Mouse (Mus musculus): ENCODE results near the gene Vmn1r57. TPM values are rescaled to one million over a fixed set of nuclear protein-coding genes. Genes with fewer than 3 reads are reported as not detected.
"Not testable (repeated sequence)": the region's sequence is repeated elsewhere in the genome, so short reads cannot be mapped to it uniquely, and the experiment has no call there.

Vmn1r57 gene
- polyA plus RNA-seq (2014; fragmentation: Nextera tagmentation; extraction: Ambion mirVana): not detected in 2 replicates

GRCm38 (mm10) chr7:5218193-5218592 is at the start of gene Vmn1r57:
Vmn1r57 (plus strand) TSS chr7:5218493.
- H3K4me3 ChIP-seq (replicated peaks; ENCODE audit: low read depth, low read length); H3K9ac ChIP-seq (replicated peaks; ENCODE audit: low read length); H3K4me1 ChIP-seq (ENCODE audit: control insufficient read depth, insufficient read depth, low read length); H3K9me3 ChIP-seq (ENCODE audit: control insufficient read depth, low read length); ATAC-seq (ENCODE audit: low FRiP score, low TSS enrichment); H3K36me3 ChIP-seq (ENCODE audit: control insufficient read depth, insufficient read depth, low read length); H3K27ac ChIP-seq (replicated peaks; ENCODE audit: low read depth, low read length); H3K4me2 ChIP-seq (ENCODE audit: low read length); DNase-seq; H3K27me3 ChIP-seq (ENCODE audit: control insufficient read depth, insufficient read depth, low read length): not testable (repeated sequence)
- WGBS: 63% methylated on average over 1 of the region's 1 CpGs

GRCm38 (mm10) chr7:5196647-5197046 is 21.6 kb upstream of the Vmn1r57 start, which contains the start of gene Vmn1r56:
Vmn1r56 (minus strand) TSS chr7:5196747.
- not testable (repeated sequence) for H3K9me3 ChIP-seq (ENCODE audit: control insufficient read depth, low read length); ATAC-seq (ENCODE audit: low FRiP score, low TSS enrichment); H3K4me3 ChIP-seq (replicated peaks; ENCODE audit: low read depth, low read length); H3K27ac ChIP-seq (replicated peaks; ENCODE audit: low read depth, low read length); H3K4me1 ChIP-seq (ENCODE audit: control insufficient read depth, insufficient read depth, low read length); DNase-seq; H3K36me3 ChIP-seq (ENCODE audit: control insufficient read depth, insufficient read depth, low read length); H3K27me3 ChIP-seq (ENCODE audit: control insufficient read depth, insufficient read depth, low read length); H3K9ac ChIP-seq (replicated peaks; ENCODE audit: low read length); H3K4me2 ChIP-seq (ENCODE audit: low read length)

GRCm38 (mm10) chr7:5263051-5263450 is 44.8 kb downstream of the Vmn1r57 start:
- no peak overlapping the region for H3K9ac ChIP-seq (replicated peaks; ENCODE audit: low read length)
- ATAC-seq (ENCODE audit: low FRiP score, low TSS enrichment): no peak
- H3K4me2 ChIP-seq (ENCODE audit: low read length): no peak overlapping the region
- DNase-seq: no peak
- no peaks in the 10 kb centered on the region for H3K36me3 ChIP-seq (ENCODE audit: control insufficient read depth, insufficient read depth, low read length)
- H3K27ac ChIP-seq (replicated peaks; ENCODE audit: low read depth, low read length): no peak overlapping the region
- WGBS: 89% methylated on average over 3 of the region's 3 CpGs
- peaks cover 27% of the 10 kb centered on the region for H3K9me3 ChIP-seq (ENCODE audit: control insufficient read depth, low read length)
- no peaks in the 10 kb centered on the region for H3K27me3 ChIP-seq (ENCODE audit: control insufficient read depth, insufficient read depth, low read length)
- H3K4me3 ChIP-seq (replicated peaks; ENCODE audit: low read depth, low read length): no peak overlapping the region
- no peaks in the 10 kb centered on the region for H3K4me1 ChIP-seq (ENCODE audit: control insufficient read depth, insufficient read depth, low read length)

Other genes starting within 250 kb of the Vmn1r57 start
- 0.59 and 0.89 TPM in 2 replicates for gene Sbk3, start 247.3 kb upstream of the Vmn1r57 start, polyA plus RNA-seq (2014; fragmentation: Nextera tagmentation; extraction: Ambion mirVana)
- gene Zfp579, start 222.3 kb upstream of the Vmn1r57 start, polyA plus RNA-seq (2014; fragmentation: Nextera tagmentation; extraction: Ambion mirVana): 69.3 and 76.5 TPM in 2 replicates
- 8.4 and 9.4 TPM in 2 replicates for gene Zfp524, start 204.1 kb upstream of the Vmn1r57 start, polyA plus RNA-seq (2014; fragmentation: Nextera tagmentation; extraction: Ambion mirVana)
- 36.2 and 38.0 TPM in 2 replicates for gene Fiz1, start 203.8 kb upstream of the Vmn1r57 start, polyA plus RNA-seq (2014; fragmentation: Nextera tagmentation; extraction: Ambion mirVana)
- 1.3 TPM in 1 of 2 replicates, not detected in the other for gene Gm44973, start 203.0 kb upstream of the Vmn1r57 start, polyA plus RNA-seq (2014; fragmentation: Nextera tagmentation; extraction: Ambion mirVana)
- 6.8 and 8.3 TPM in 2 replicates for gene Zfp865, start 198.1 kb upstream of the Vmn1r57 start, polyA plus RNA-seq (2014; fragmentation: Nextera tagmentation; extraction: Ambion mirVana)
- 47.0 and 63.6 TPM in 2 replicates for gene Ccdc106, start 197.9 kb upstream of the Vmn1r57 start, polyA plus RNA-seq (2014; fragmentation: Nextera tagmentation; extraction: Ambion mirVana)
- not detected in 2 replicates for gene 4632433K11Rik, start 184.4 kb upstream of the Vmn1r57 start, polyA plus RNA-seq (2014; fragmentation: Nextera tagmentation; extraction: Ambion mirVana)
- 9.1 and 10.8 TPM in 2 replicates for gene Zfp784, start 180.0 kb upstream of the Vmn1r57 start, polyA plus RNA-seq (2014; fragmentation: Nextera tagmentation; extraction: Ambion mirVana)
- gene Zfp580, start 167.0 kb upstream of the Vmn1r57 start, polyA plus RNA-seq (2014; fragmentation: Nextera tagmentation; extraction: Ambion mirVana): 104 and 105 TPM in 2 replicates
- gene U2af2, start 156.3 kb upstream of the Vmn1r57 start, polyA plus RNA-seq (2014; fragmentation: Nextera tagmentation; extraction: Ambion mirVana): 111 and 115 TPM in 2 replicates
- 104 and 119 TPM in 2 replicates for gene Epn1, start 138.3 kb upstream of the Vmn1r57 start, polyA plus RNA-seq (2014; fragmentation: Nextera tagmentation; extraction: Ambion mirVana)
- not detected in 2 replicates for gene Rfpl4, start 101.5 kb upstream of the Vmn1r57 start, polyA plus RNA-seq (2014; fragmentation: Nextera tagmentation; extraction: Ambion mirVana)
- 0.36 and 0.41 TPM in 2 replicates for gene Rasl2-9, start 92.5 kb upstream of the Vmn1r57 start, polyA plus RNA-seq (2014; fragmentation: Nextera tagmentation; extraction: Ambion mirVana)
- gene Vmn1r55, start 68.8 kb upstream of the Vmn1r57 start, polyA plus RNA-seq (2014; fragmentation: Nextera tagmentation; extraction: Ambion mirVana): 0.01 TPM in 1 of 2 replicates, not detected in the other
- gene Vmn1r56, start 21.7 kb upstream of the Vmn1r57 start, polyA plus RNA-seq (2014; fragmentation: Nextera tagmentation; extraction: Ambion mirVana): not detected in 2 replicates
- not detected in 2 replicates for gene Gm5065, start 132.0 kb downstream of the Vmn1r57 start, polyA plus RNA-seq (2014; fragmentation: Nextera tagmentation; extraction: Ambion mirVana)
- not detected in 2 replicates for gene Nlrp2, start 132.5 kb downstream of the Vmn1r57 start, polyA plus RNA-seq (2014; fragmentation: Nextera tagmentation; extraction: Ambion mirVana)
- not detected in 2 replicates for gene Vmn1r58, start 194.9 kb downstream of the Vmn1r57 start, polyA plus RNA-seq (2014; fragmentation: Nextera tagmentation; extraction: Ambion mirVana)
- not detected in 2 replicates for gene Vmn1r59, start 238.3 kb downstream of the Vmn1r57 start, polyA plus RNA-seq (2014; fragmentation: Nextera tagmentation; extraction: Ambion mirVana)